Mouse (Mus musculus): ENCODE measurements at regions not wholly inside any gene's neighbourhood (a gene's known extent, or its start where the extent isn't known, plus 50 kb on each side); places are given as distances from the start of the nearest gene placed in this dataset.
"Not testable (repeated sequence)": the region's sequence is repeated elsewhere in the genome, so short reads cannot be mapped to it uniquely, and the experiment has no call there.

DNA sequence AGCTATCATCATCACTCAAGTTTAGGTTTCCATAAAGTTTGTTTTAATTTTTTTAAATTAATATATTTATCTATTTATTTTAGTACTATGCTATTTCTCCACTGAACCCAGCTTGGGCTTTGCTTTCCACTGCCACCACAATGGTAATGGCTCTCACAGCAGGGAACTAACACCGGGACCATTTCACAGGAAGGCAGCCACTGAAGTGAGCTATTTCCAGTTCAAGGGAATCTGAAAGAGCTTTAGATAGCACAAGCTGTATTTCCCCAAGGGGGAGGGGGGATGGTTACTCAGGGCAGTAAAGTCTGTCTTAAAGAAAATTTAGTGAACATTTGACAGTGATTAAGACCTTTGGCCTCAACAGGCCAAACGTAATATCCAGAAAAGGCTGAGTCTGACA lies 375.6 kb downstream of the Efhb start:
- DNase-seq = peak in 1 of 2 experiments; percentile 1

DNA sequence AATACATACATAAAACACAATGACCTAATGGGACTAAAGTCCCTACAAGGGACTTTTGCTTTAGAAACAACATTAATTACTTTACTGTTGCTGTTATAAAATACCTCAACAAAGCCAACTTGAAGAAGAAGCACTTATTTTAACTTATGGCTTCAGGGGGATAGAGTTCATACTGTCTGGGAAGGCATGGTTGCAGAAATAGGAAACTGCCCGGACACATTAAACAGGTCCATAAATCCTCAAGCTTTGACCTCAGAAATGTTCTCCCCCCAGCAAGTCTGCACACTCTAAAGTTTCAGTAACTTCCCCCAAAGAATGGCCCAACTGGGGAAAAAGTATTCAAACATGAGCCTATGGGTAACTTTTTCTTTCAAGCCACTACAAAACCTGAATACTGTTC lies 380.9 kb downstream of the Efhb start:
- no peak for DNase-seq

- not testable (repeated sequence) for DNase-seq
Observed at GRCm38 (mm10) chr17:53079281-53079680, 383.8 kb downstream of the Efhb start.

DNA sequence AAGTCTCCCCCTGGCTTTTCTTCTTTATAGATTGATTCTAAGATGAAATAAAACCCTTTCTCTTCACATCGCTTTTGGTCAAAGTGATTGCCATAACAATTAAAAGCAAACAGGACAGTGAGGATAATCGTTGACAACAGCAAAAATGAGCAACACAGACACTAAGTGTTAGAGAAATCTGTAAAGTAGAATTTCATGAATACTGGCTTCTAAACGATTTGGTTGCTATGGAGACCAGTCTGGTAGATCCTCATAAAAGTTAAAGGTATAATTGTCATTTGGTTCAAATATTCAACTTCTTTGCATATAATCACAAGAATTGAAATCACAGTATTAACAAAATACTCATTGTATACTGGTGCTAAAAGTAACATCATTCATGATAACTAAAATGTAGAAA lies 401.4 kb downstream of the Efhb start:
- DNase-seq = no peak
